Mouse (Mus musculus): ENCODE measurements around the gene Cpne7. TPM values are rescaled to one million over a fixed set of nuclear protein-coding genes. Genes with fewer than 3 reads are reported as not detected.
A peak's percentile ranks its signal among the peaks of the same experiment; 100 is the strongest.

Cpne7 gene
- polyA plus RNA-seq, 2 experiments: 0.50 to 3.0 TPM

- ATAC-seq (ENCODE audit: low FRiP score, low read depth) (no peak; the same call in 1 of the 2 replicates), DNase-seq (ENCODE audit: low spot score) (peak; percentile 8)
- 73% methylated on average over 9 of the region's 9 CpGs for WGBS
- TF ChIP-seq POLR2A (IDR thresholded peaks at IDR 0.05; ENCODE audit: borderline replicate concordance, extremely low read depth, insufficient read depth, insufficient read length): no peak
- Histone ChIP-seq H3K36me3 (ENCODE audit: control insufficient read depth, insufficient read depth, low read length) (no peaks in the 10 kb centered on the region), H3K27ac (replicated peaks; ENCODE audit: low read depth, low read length) (no peak overlapping the region), H3K9ac (ENCODE audit: low read depth, low read length, severe bottlenecking) (no peak overlapping the region), H3K4me2 (replicated peaks; ENCODE audit: low read depth, low read length, severe bottlenecking) (no peak overlapping the region), H3K4me3 (replicated peaks; ENCODE audit: low read length) (no peak overlapping the region), H3K9me3 (ENCODE audit: control insufficient read depth, low read length) (no peaks in the 10 kb centered on the region), H3K4me1 (ENCODE audit: control insufficient read depth, insufficient read depth, low read length) (peaks cover 13% of the 10 kb centered on the region), H3K27me3 (ENCODE audit: control insufficient read depth, insufficient read depth, low read length) (no peaks in the 10 kb centered on the region)
Observed at GRCm38 (mm10) chr8:123156070-123156773, 39.0 kb downstream of the Cpne7 start.

- Histone ChIP-seq H3K4me2 (replicated peaks; ENCODE audit: low read depth, low read length, severe bottlenecking) (peak within 1 kb of the TSS; percentile 38), H3K27me3 (ENCODE audit: control insufficient read depth, insufficient read depth, low read length) (no peaks in the 10 kb centered on the region), H3K36me3 (ENCODE audit: control insufficient read depth, insufficient read depth, low read length) (no peaks in the 10 kb centered on the region), H3K4me3 (replicated peaks; ENCODE audit: low read length) (peak within 1 kb of the TSS; percentile 25), H3K4me1 (ENCODE audit: control insufficient read depth, insufficient read depth, low read length) (peaks cover 13% of the 10 kb centered on the region), H3K27ac (replicated peaks; ENCODE audit: low read depth, low read length) (0 out of 2 replicates have a peak within 1 kb of the TSS, but pooled peaks have one; percentile 19), H3K9me3 (ENCODE audit: control insufficient read depth, low read length) (no peaks in the 10 kb centered on the region), H3K9ac (ENCODE audit: low read depth, low read length, severe bottlenecking) (peak within 1 kb of the TSS; percentile 40)
- DNase-seq (ENCODE audit: low spot score) (peak; percentile 25), ATAC-seq (ENCODE audit: low FRiP score, low read depth) (peak; percentile 68)
- no peak for TF ChIP-seq POLR2A (IDR thresholded peaks at IDR 0.05; ENCODE audit: borderline replicate concordance, extremely low read depth, insufficient read depth, insufficient read length)
- WGBS: 27% methylated on average over 13 of the region's 13 CpGs
Observed at GRCm38 (mm10) chr8:123157888-123158465, 40.8 kb downstream of the Cpne7 start, which contains the start of gene Sult5a1. Sult5a1 (minus strand) TSS chr8:123158315.

- H3K9me3 ChIP-seq (ENCODE audit: control insufficient read depth, low read length): no peaks in the 10 kb centered on the region; the same call in 1 of the 2 replicates
- H3K9ac ChIP-seq (ENCODE audit: low read depth, low read length, severe bottlenecking): no peak overlapping the region
- 56% methylated on average over 3 of the region's 3 CpGs for WGBS
- H3K36me3 ChIP-seq (ENCODE audit: control insufficient read depth, insufficient read depth, low read length): no peaks in the 10 kb centered on the region
- H3K27ac ChIP-seq (replicated peaks; ENCODE audit: low read depth, low read length): no peak overlapping the region
- DNase-seq (ENCODE audit: low spot score) (no peak), ATAC-seq (ENCODE audit: low FRiP score, low read depth) (no peak)
- no peak overlapping the region for H3K4me3 ChIP-seq (replicated peaks; ENCODE audit: low read length)
- H3K27me3 ChIP-seq (ENCODE audit: control insufficient read depth, insufficient read depth, low read length): no peaks in the 10 kb centered on the region
- no peak overlapping the region for H3K4me2 ChIP-seq (replicated peaks; ENCODE audit: low read depth, low read length, severe bottlenecking)
- H3K4me1 ChIP-seq (ENCODE audit: control insufficient read depth, insufficient read depth, low read length): peaks cover 7% of the 10 kb centered on the region
- TF ChIP-seq POLR2A (IDR thresholded peaks at IDR 0.05; ENCODE audit: borderline replicate concordance, extremely low read depth, insufficient read depth, insufficient read length): no peak
Observed at GRCm38 (mm10) chr8:123181391-123181790, 64.2 kb downstream of the Cpne7 start.

Small RNA genes within 50 kb of the gene (microRNA-seq; reads per million reads assigned to microRNA genes)
- gene Mir7079: not detected
- not detected for gene Mir7080

Other genes with a start within 250 kb of the Cpne7 start
- 65.3 and 71.3 TPM in 2 replicates for gene Ankrd11, start 75.1 kb upstream of the Cpne7 start, polyA plus RNA-seq (2012; rRNA removed)
- 83.7 and 102 TPM in 2 replicates for gene Ankrd11, start 75.1 kb upstream of the Cpne7 start, polyA plus RNA-seq (2014; fragmentation: Nextera tagmentation; extraction: Ambion mirVana)
- 88.7 and 90.0 TPM in 2 replicates for gene Spg7, start 54.4 kb upstream of the Cpne7 start, polyA plus RNA-seq (2012; rRNA removed)
- 34.8 and 37.5 TPM in 2 replicates for gene Spg7, start 54.4 kb upstream of the Cpne7 start, polyA plus RNA-seq (2014; fragmentation: Nextera tagmentation; extraction: Ambion mirVana)
- gene Rpl13, start 15.0 kb upstream of the Cpne7 start, polyA plus RNA-seq (2012; rRNA removed): 2,823 and 3,226 TPM in 2 replicates
- 1,836 and 1,953 TPM in 2 replicates for gene Rpl13, start 15.0 kb upstream of the Cpne7 start, polyA plus RNA-seq (2014; fragmentation: Nextera tagmentation; extraction: Ambion mirVana)
- 43.7 and 50.4 TPM in 2 replicates for gene Sult5a1, start 40.9 kb downstream of the Cpne7 start, polyA plus RNA-seq (2012; rRNA removed)
- 31.7 and 33.2 TPM in 2 replicates for gene Sult5a1, start 40.9 kb downstream of the Cpne7 start, polyA plus RNA-seq (2014; fragmentation: Nextera tagmentation; extraction: Ambion mirVana)
- 5.1 TPM in 2 replicates for gene Dpep1, start 68.9 kb downstream of the Cpne7 start, polyA plus RNA-seq (2012; rRNA removed)
- gene Dpep1, start 68.9 kb downstream of the Cpne7 start, polyA plus RNA-seq (2014; fragmentation: Nextera tagmentation; extraction: Ambion mirVana): 3.6 and 3.9 TPM in 2 replicates
- 93.6 and 110 TPM in 2 replicates for gene Chmp1a, start 95.4 kb downstream of the Cpne7 start, polyA plus RNA-seq (2012; rRNA removed)
- gene Chmp1a, start 95.4 kb downstream of the Cpne7 start, polyA plus RNA-seq (2014; fragmentation: Nextera tagmentation; extraction: Ambion mirVana): 128 and 130 TPM in 2 replicates
- 4.9 and 6.0 TPM in 2 replicates for gene Spata33, start 95.5 kb downstream of the Cpne7 start, polyA plus RNA-seq (2012; rRNA removed)
- gene Spata33, start 95.5 kb downstream of the Cpne7 start, polyA plus RNA-seq (2014; fragmentation: Nextera tagmentation; extraction: Ambion mirVana): 4.0 and 6.6 TPM in 2 replicates
- 128 and 131 TPM in 2 replicates for gene Cdk10, start 107.5 kb downstream of the Cpne7 start, polyA plus RNA-seq (2012; rRNA removed)
- gene Cdk10, start 107.5 kb downstream of the Cpne7 start, polyA plus RNA-seq (2014; fragmentation: Nextera tagmentation; extraction: Ambion mirVana): 32.9 and 39.9 TPM in 2 replicates
- 3.0 and 4.6 TPM in 2 replicates for gene Spata2l, start 118.9 kb downstream of the Cpne7 start, polyA plus RNA-seq (2012; rRNA removed)
- gene Spata2l, start 118.9 kb downstream of the Cpne7 start, polyA plus RNA-seq (2014; fragmentation: Nextera tagmentation; extraction: Ambion mirVana): 4.6 and 5.4 TPM in 2 replicates
- 44.2 and 52.5 TPM in 2 replicates for gene Zfp276, start 136.8 kb downstream of the Cpne7 start, polyA plus RNA-seq (2012; rRNA removed)
- gene Zfp276, start 136.8 kb downstream of the Cpne7 start, polyA plus RNA-seq (2014; fragmentation: Nextera tagmentation; extraction: Ambion mirVana): 19.9 and 27.9 TPM in 2 replicates
- gene Vps9d1, start 137.0 kb downstream of the Cpne7 start, polyA plus RNA-seq (2012; rRNA removed): 86.1 and 140 TPM in 2 replicates
- gene Vps9d1, start 137.0 kb downstream of the Cpne7 start, polyA plus RNA-seq (2014; fragmentation: Nextera tagmentation; extraction: Ambion mirVana): 27.4 and 32.6 TPM in 2 replicates
- gene Fanca, start 201.2 kb downstream of the Cpne7 start, polyA plus RNA-seq (2012; rRNA removed): 54.7 and 65.7 TPM in 2 replicates
- gene Fanca, start 201.2 kb downstream of the Cpne7 start, polyA plus RNA-seq (2014; fragmentation: Nextera tagmentation; extraction: Ambion mirVana): 23.9 and 24.2 TPM in 2 replicates
- gene Spire2, start 215.3 kb downstream of the Cpne7 start, polyA plus RNA-seq (2012; rRNA removed): 1.2 TPM in 2 replicates
- 0.67 and 1.2 TPM in 2 replicates for gene Spire2, start 215.3 kb downstream of the Cpne7 start, polyA plus RNA-seq (2014; fragmentation: Nextera tagmentation; extraction: Ambion mirVana)

All from limb, embryonic 14.5 days (tissue).